Mouse (Mus musculus) ovary, adult 18-20 months (tissue): Measurements from ENCODE around the gene Eid2.
A peak's percentile ranks its signal among the peaks of the same experiment; 100 is the strongest.

ENCODE experiments used
- DNase-seq: peaks from one replicate; pipeline ENCODE4 v3.0.0; 2022; ENCODE audit warnings: low spot score, mixed read lengths

The Eid2 gene

DNA sequence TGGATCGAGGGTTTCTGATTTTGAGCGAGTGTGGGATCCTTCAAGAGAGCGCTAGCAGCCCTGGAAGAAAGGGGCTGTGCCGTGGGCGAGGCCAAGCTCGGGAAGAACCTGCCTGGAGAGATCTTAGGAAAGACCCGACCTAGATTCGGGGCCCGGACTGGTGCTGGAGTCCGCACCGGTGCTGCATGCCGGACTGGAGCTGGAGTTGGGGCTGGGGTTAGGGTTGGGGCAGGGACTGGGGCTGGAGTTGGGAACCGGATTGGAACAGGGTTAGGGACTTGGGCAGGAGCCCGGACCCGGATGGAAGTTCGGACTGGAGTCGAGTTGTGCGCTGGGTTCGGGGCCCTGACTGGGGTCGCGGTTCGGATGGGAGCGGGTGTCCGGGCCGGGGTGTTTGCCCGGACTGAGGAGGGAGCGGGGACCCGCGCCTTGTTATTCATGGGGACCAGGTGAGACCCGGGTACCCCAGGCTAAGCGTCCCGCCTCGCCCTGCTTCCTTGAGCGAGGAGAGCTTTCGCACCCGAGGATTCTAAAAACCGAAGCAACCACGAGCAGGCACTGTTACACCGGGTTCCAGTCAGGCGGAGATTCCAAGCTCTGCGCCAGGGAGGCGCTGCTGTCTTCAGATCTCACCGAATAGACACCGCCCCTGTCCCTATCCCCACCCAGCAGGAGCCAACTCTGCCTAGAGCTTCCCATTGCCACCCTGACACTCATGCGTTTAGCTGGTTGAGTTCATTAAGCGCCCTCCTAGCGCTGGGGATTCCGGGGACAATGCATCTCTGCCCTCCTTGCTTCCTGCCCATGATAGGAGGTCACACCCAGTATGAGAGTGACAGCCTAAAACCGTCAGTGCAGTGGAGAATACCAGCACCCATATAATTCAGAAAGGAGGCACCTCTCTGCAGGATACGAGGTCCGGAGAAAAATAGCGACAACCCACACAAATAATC, 23.2 kb downstream of the Eid2 start, which contains the start of gene Selenov:
Gene Selenov, minus strand, starts transcription at position 549 of the 953 bp plus-strand sequence.
- no peak for DNase-seq

DNA sequence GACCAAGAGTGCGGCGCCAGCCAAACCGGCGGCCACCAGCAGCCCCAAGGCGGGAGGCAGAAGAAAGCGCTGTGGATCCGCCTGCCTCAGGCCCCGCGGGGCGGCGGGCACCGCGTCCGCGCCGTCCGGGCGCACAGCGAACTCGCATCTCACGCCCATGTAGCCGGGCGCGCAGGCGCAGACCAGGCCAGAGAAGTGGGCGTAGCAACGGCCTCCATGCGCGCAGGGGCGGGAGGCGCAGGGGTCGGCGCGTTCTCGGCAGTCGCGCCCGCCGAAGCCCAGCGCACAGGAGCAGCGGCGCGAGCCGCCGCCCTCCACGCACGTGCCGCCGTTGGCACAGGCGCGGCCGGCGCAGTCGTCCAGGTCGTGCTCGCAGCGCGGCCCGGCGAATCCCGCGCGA, 26.8 kb downstream of the Eid2 start:
- peak; percentile 60 for DNase-seq

DNA sequence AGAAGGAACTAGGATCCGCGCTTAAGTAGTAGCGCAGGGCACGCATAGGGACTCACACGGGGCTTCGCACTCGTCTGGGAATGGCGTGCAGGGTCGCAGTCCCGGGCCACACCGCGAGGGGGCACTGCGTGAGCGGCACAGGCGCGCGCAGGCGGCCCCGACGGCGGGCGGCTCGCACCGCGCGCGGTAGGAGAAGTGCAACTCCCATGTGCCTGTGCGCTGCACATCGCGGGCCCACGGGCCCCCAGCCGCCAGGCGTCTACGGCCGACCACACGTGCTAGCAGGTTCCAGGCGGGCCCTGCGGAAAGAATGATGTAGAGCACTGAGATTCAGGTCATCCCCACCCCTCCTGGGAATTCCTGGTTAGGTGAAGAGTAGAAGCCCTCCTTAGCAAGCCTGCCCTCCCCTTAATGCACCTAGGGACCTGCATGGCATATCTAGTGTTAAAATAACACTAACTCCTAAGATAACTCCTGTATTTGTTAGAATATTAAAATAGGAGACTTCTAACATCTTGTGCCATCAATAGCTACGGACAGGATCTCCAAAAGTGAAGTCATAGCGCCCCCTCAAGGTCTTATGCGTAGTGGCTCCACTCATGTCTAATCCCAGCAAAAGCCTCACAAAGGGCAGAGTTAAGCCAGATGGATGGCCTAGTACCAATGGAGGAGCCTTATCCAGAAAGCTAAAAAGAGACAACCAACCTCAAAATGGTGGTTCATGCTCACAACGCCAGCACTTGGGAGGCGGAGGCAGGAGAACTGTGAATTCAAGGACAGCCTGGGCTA, 31.4 kb downstream of the Eid2 start:
- no peak for DNase-seq

DNA sequence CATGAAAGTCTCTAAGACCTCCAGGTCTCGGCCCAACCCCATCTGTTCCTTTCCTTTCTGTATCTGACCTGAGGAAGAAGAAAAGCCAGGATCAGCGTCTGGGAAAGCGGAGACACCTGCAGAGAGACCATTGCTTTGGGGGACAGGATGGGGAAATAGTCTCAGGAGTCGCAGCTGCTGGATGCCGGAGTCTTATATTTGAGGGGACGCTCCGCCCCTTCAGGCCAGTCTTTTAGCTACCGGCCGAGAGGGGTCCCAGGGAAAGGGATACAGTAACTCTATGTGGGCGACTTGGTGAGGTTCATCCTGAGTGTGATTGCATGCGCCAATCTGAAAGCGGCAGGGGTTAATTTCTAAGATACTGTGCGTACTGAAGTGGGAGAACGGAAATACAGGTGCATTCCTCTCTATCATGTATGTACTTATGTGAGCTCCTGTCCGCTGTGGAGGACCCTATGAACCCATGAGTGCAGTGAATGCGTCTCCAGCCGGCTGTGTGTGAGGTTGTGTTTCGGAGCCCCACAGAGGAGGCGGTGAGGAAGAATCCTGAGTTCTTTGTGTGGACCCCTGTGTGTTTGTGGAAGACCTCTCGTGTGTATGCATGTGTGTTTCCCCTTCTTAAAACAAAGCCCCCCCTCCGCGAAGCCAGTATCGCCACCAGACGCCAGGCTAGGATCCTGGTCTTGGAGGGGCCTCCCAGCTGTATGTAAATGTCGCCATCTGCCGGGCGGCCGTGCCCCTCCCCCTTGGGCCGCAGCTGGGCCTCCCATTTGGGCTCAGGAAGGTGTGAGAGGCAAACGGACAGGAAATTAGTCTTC, 34.1 kb downstream of the Eid2 start, which contains the start of gene Dll3:
Gene Dll3, minus strand, starts transcription at position 623 of the 818 bp plus-strand sequence.
- no peak for DNase-seq

DNA sequence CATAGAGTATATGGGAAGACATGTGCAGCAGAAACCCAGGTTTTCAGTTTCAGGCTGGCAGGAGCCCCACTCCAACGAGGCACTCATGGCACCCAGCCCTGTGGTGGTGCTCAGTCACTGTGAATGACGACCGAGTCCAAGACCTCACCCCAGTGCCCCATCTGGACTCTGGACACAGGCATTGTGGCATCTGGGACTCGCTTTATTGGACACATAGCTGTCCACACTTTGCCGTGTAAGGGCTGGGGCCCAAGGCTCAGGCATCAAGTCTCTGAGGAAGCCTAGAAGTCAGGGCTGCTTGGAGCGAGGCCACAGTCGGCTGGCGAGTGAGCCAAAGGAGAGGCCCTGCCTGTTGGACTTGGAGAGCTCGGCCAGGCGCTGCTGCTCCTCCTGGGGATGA, 38.0 kb downstream of the Eid2 start:
- DNase-seq, result no peak

DNA sequence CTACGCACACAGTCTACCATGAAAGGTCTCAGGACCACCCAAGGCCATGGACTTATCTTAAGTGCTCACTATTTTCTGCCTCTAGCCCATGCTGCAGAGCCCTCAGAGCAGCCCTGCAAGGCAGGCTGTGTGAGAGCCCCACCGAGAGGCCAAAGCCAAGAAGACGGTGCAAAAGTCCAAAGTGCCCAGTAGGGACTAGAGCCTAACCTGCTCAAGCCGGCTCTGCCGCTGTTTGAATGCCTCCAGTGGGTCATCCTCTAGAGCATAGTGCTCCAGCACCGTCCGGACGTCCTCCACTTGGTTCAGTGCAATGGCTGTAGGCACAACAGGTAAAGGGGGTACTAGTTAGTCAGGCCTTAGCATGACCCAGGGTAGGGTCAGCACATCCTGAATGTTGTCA, 38.5 kb downstream of the Eid2 start:
- DNase-seq, result no peak

DNA sequence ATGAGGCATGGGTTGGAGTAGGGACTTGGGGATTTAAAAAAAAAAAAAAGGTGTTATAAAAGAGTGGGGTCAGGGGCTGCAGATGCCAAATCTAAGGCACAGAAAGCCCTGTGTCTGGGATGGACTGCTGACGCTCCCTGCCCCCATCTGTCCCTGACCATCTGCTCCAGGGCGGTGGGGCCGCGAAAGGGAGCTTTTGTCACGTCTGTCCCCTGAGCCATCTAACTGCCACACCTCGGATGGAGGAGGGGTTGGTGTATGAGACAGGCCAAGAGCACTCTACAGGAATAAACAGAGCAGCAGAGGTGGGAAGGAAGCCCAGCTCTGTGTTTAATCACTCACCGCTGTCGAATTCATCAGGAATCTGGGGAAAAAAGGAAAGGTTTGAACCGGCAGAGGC, 42.1 kb downstream of the Eid2 start:
- DNase-seq, result no peak

DNA sequence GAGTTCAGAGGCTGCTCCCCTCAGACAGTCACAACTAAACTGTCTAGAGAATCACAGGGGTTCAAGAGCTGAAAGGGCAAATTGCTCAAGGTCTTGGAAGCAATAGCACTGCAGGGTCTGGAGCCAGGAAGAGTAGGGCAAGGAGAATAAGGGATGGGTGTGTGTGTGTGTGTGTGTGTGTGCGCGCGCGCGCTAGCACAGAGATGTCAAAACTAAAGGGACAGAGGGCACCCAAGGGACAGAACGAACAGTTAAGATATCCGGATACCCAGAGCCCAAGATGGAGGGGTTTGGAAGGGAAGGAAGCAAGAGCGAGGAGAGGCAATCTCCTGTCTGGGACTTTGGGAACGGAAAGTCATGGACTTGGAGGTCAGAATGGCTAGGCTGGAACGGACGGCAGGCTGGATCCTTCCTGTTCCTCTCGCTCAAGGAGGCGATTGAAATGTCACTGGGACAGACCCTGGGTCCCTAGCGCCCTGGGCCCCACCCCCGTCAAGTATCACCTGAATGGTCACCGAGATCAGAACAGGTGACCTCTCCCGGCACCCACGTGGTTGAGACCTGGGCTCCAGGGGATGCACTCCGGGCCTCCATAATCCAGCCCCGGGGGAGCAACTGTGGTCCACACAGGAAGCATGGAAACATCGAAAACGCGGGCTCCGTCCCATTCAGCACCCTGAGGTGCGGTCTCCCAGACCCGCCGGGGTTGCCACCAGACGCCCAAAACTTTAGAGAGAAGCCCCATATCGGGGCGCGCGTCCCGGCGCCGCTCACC, 43.7 kb downstream of the Eid2 start:
- DNase-seq, result no peak

DNA sequence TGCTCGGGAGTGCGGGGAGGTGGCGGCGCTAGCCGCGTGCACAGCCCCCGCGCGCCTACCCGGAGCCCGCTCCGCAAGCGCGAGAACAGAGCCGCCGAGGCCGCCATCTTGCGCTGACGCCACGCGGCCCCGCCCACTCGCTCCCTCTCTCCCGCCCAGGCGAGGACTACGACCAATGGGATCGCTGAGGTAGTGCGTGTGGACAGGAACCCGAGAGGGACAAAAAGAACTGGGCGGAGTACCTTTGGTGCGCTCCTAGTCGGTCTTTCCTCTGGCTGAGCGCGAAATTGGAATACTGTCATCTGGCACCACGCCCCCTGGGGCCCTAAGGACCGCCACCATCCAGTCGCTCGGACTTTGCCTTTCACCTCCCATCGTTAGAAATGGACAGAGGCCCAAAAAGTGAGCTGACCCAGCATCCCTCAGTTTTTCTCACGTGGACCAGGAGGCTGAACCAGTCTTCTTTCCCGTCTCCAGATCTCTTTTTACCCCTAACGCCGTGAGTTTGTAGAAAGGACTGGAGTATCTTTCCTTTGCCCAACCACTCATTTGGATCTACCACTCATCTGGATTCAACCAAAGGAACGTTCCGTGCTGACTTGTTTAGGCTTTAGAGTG, 44.4 kb downstream of the Eid2 start, which contains the start of gene Timm50:
Gene Timm50, minus strand, starts transcription at position 147 of the 618 bp plus-strand sequence.
- DNase-seq, result peak; percentile 94

DNA sequence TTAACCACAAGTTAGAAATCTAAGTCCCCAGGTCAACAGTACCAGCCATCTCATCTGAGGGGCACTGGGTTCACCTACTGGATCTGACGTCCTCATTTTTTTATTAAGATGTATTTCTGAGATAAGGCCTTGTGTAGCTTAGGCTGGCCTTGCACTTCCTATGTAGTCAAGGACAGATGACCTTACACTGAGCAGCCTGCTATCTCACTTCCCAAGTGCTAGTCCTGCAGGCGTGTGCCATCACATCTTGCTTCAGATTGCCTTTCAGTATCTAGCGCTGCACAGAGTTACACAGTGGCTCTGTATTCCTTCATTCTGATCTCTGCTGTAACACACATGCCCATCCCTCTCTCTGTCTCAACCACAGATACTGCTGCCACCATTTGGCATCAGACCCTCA, 50.4 kb downstream of the Eid2 start:
- DNase-seq, result no peak

DNA sequence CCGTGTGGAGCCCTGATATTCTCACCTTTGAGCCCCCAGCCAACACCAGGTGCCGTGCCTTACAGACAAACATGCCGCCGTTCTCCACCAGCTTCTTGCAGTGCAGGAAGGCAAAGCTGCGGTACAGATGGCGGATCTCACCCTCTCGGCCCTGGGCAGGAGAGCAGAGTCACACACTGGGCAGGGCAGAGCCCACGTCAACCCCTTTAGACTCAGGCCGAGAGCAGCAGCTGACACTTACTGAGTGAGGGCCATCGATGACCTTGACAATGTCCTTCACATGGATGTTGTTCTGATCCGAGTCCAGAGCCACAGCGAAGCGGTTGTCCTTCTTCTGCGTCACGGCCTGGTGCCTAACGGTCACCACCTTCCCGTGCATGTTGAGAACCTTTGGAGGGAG, 51.0 kb downstream of the Eid2 start:
- no peak for DNase-seq
